Mouse (Mus musculus) neural tube, embryonic 15.5 days (tissue): ENCODE measurements around the gene Matn4. TPM values are rescaled to one million over a fixed set of nuclear protein-coding genes. Genes with fewer than 3 reads are reported as not detected.

Source experiments
- ATAC-seq: fragments of 200-750 bp; cut with Nextera tagmentation; 2 replicates; pipeline ENCODE4 v1.8.0; 2017; ENCODE audit warnings: mild to moderate bottlenecking, moderate TSS enrichment, moderate library complexity; ENCODE audit not compliant: low FRiP score
- H3K27ac ChIP-seq: fragments of 300-500 bp; sonication (generic); replicated peaks from 2 replicates; pipeline ENCODE4 v1.5.1; 2015; ENCODE audit warnings: mild to moderate bottlenecking, inconsistent platforms
- H3K27me3 ChIP-seq: fragments of 300-500 bp; sonication (generic); replicated peaks from 2 replicates; pipeline ENCODE4 v1.6.1; 2015; ENCODE audit warnings: inconsistent platforms
- H3K36me3 ChIP-seq: fragments of 300-500 bp; sonication (generic); 2 replicates; pipeline ENCODE4 v1.6.1; 2015; ENCODE audit warnings: inconsistent platforms
- H3K4me1 ChIP-seq: fragments of 300-500 bp; sonication (generic); 2 replicates; pipeline ENCODE4 v1.6.1; 2015; ENCODE audit warnings: inconsistent platforms
- H3K4me2 ChIP-seq: fragments of 300-500 bp; sonication (generic); 2 replicates; pipeline ENCODE4 v1.6.1; 2015; ENCODE audit warnings: inconsistent platforms, mild to moderate bottlenecking, moderate library complexity
- H3K4me3 ChIP-seq: fragments of 300-500 bp; sonication (generic); replicated peaks from 2 replicates; pipeline ENCODE4 v1.5.1; 2015; ENCODE audit warnings: mild to moderate bottlenecking, inconsistent platforms
- H3K9ac ChIP-seq: fragments of 300-500 bp; sonication (generic); replicated peaks from 2 replicates; pipeline ENCODE4 v1.6.1; 2015; ENCODE audit warnings: mild to moderate bottlenecking, inconsistent platforms
- H3K9me3 ChIP-seq: fragments of 300-500 bp; sonication (generic); replicated peaks from 2 replicates; pipeline ENCODE4 v1.6.1; 2016; ENCODE audit warnings: inconsistent platforms
- WGBS: fragments of 180-500 bp; shearing (Covaris S2); methylation state at CpG from one replicate; pipeline ENCODE4 v1.1.7; 2015; ENCODE audit warnings: mixed read lengths; 5-methylcytosine and 5-hydroxymethylcytosine counted together
- polyA plus RNA-seq: library from polyadenylated mRNA; unstranded; fragments of >200 nt; fragmentation: Nextera tagmentation; extraction: Ambion mirVana; gene quantifications from 2 replicates; pipeline ENCODE4 v1.2.1, GENCODE M21; 2015

Matn4 gene
- polyA plus RNA-seq, 1 experiment from 2014 or later = 8.5 TPM

GRCm38 (mm10) chr2:164434681-164435080, 29.7 kb upstream of the Matn4 start:
- Histone ChIP-seq H3K9me3 (no peaks in the 10 kb centered on the region), H3K4me2 (no peak overlapping the region), H3K4me3 (no peak overlapping the region), H3K27me3 (no peaks in the 10 kb centered on the region), H3K4me1 (peaks cover 2% of the 10 kb centered on the region; the same call in 1 of the 2 replicates), H3K36me3 (no peaks in the 10 kb centered on the region), H3K27ac (no peak overlapping the region), H3K9ac (no peak overlapping the region)
- ATAC-seq = no peak
- WGBS = 63% methylated on average over 3 of the region's 3 CpGs

- no peak overlapping the region for H3K4me3 ChIP-seq
- H3K4me2 ChIP-seq = no peak overlapping the region
- no peaks in the 10 kb centered on the region for H3K27me3 ChIP-seq
- H3K4me1 ChIP-seq = peaks cover 2% of the 10 kb centered on the region; the same call in 1 of the 2 replicates
- no peak overlapping the region for H3K9ac ChIP-seq
- H3K27ac ChIP-seq = no peak overlapping the region
- no peaks in the 10 kb centered on the region for H3K9me3 ChIP-seq
- ATAC-seq = no peak
- 91% methylated on average over 9 of the region's 9 CpGs for WGBS
- H3K36me3 ChIP-seq = no peaks in the 10 kb centered on the region
These were observed 28.4 kb upstream of the Matn4 start for GRCm38 (mm10) chr2:164433278-164433895.

- 43% methylated on average over 22 of the region's 22 CpGs for WGBS
- Histone ChIP-seq H3K36me3 (no peaks in the 10 kb centered on the region), H3K4me1 (peaks cover 2% of the 10 kb centered on the region; the same call in 1 of the 2 replicates), H3K27me3 (no peaks in the 10 kb centered on the region), H3K9me3 (no peaks in the 10 kb centered on the region), H3K4me2 (no peak overlapping the region), H3K27ac (no peak overlapping the region), H3K4me3 (no peak overlapping the region), H3K9ac (no peak overlapping the region)
- ATAC-seq = no peak
These were observed 27.7 kb upstream of the Matn4 start for GRCm38 (mm10) chr2:164432541-164433191.

- Histone ChIP-seq H3K9ac (no peak overlapping the region), H3K27ac (no peak overlapping the region), H3K27me3 (no peaks in the 10 kb centered on the region), H3K9me3 (no peaks in the 10 kb centered on the region), H3K36me3 (no peaks in the 10 kb centered on the region), H3K4me1 (peaks cover 2% of the 10 kb centered on the region; the same call in 1 of the 2 replicates), H3K4me3 (no peak overlapping the region), H3K4me2 (no peak overlapping the region)
- 72% methylated on average over 9 of the region's 9 CpGs for WGBS
- no peak for ATAC-seq
These were observed 26.9 kb upstream of the Matn4 start for GRCm38 (mm10) chr2:164431676-164432465.

- H3K4me3 ChIP-seq = no peak overlapping the region
- H3K36me3 ChIP-seq = no peaks in the 10 kb centered on the region
- no peaks in the 10 kb centered on the region for H3K9me3 ChIP-seq
- H3K4me1 ChIP-seq = peaks cover 2% of the 10 kb centered on the region; the same call in 1 of the 2 replicates
- H3K27me3 ChIP-seq = no peaks in the 10 kb centered on the region
- no peak overlapping the region for H3K4me2 ChIP-seq
- no peak overlapping the region for H3K27ac ChIP-seq
- ATAC-seq = no peak
- H3K9ac ChIP-seq = no peak overlapping the region
- WGBS = 18% methylated on average over 7 of the region's 7 CpGs
These were observed 25.7 kb upstream of the Matn4 start for GRCm38 (mm10) chr2:164430697-164431096.

- Histone ChIP-seq H3K9ac (no peak overlapping the region), H3K4me3 (no peak overlapping the region), H3K4me1 (peaks cover 2% of the 10 kb centered on the region; the same call in 1 of the 2 replicates), H3K9me3 (no peaks in the 10 kb centered on the region), H3K36me3 (no peaks in the 10 kb centered on the region), H3K4me2 (no peak overlapping the region), H3K27me3 (no peaks in the 10 kb centered on the region), H3K27ac (no peak overlapping the region)
- no peak for ATAC-seq
- WGBS = 43% methylated on average over 15 of the region's 15 CpGs
These were observed 25.1 kb upstream of the Matn4 start for GRCm38 (mm10) chr2:164429881-164430615.

GRCm38 (mm10) chr2:164428451-164428850, 23.5 kb upstream of the Matn4 start:
- H3K9me3 ChIP-seq = no peaks in the 10 kb centered on the region
- ATAC-seq = no peak
- no peaks in the 10 kb centered on the region for H3K27me3 ChIP-seq
- peaks cover 2% of the 10 kb centered on the region; the same call in 1 of the 2 replicates for H3K4me1 ChIP-seq
- no peak overlapping the region for H3K27ac ChIP-seq
- H3K4me3 ChIP-seq = no peak overlapping the region
- WGBS = 28% methylated on average over 5 of the region's 5 CpGs
- H3K9ac ChIP-seq = no peak overlapping the region
- no peaks in the 10 kb centered on the region for H3K36me3 ChIP-seq
- no peak overlapping the region for H3K4me2 ChIP-seq

GRCm38 (mm10) chr2:164426952-164427351, 22.0 kb upstream of the Matn4 start:
- 0 out of 2 replicates have a peak, but pooled peaks cover 2% of the 10 kb centered on the region for H3K4me1 ChIP-seq
- no peak overlapping the region for H3K4me3 ChIP-seq
- no peak overlapping the region for H3K4me2 ChIP-seq
- H3K27me3 ChIP-seq = no peaks in the 10 kb centered on the region
- no peak overlapping the region for H3K27ac ChIP-seq
- no peaks in the 10 kb centered on the region for H3K9me3 ChIP-seq
- ATAC-seq = no peak
- no peak overlapping the region for H3K9ac ChIP-seq
- H3K36me3 ChIP-seq = no peaks in the 10 kb centered on the region
- 91% methylated on average over 5 of the region's 5 CpGs for WGBS

GRCm38 (mm10) chr2:164426121-164426520, 21.2 kb upstream of the Matn4 start:
- ATAC-seq = no peak
- H3K27ac ChIP-seq = no peak overlapping the region
- no peak overlapping the region for H3K4me3 ChIP-seq
- no peak overlapping the region for H3K4me2 ChIP-seq
- H3K4me1 ChIP-seq = no peaks in the 10 kb centered on the region
- H3K36me3 ChIP-seq = no peaks in the 10 kb centered on the region
- no peak overlapping the region for H3K9ac ChIP-seq
- no peaks in the 10 kb centered on the region for H3K27me3 ChIP-seq
- WGBS = 28% methylated on average over 12 of the region's 12 CpGs
- H3K9me3 ChIP-seq = no peaks in the 10 kb centered on the region

- H3K4me3 ChIP-seq = no peak overlapping the region
- no peak overlapping the region for H3K9ac ChIP-seq
- no peaks in the 10 kb centered on the region for H3K27me3 ChIP-seq
- H3K4me2 ChIP-seq = no peak overlapping the region
- H3K9me3 ChIP-seq = no peaks in the 10 kb centered on the region
- no peak for ATAC-seq
- H3K36me3 ChIP-seq = no peaks in the 10 kb centered on the region
- no peaks in the 10 kb centered on the region for H3K4me1 ChIP-seq
- H3K27ac ChIP-seq = no peak overlapping the region
- 86% methylated on average over 5 of the region's 5 CpGs for WGBS
These were observed 20.4 kb upstream of the Matn4 start for GRCm38 (mm10) chr2:164425401-164425800.

- no peak overlapping the region for H3K4me2 ChIP-seq
- 86% methylated on average over 8 of the region's 8 CpGs for WGBS
- no peak overlapping the region for H3K9ac ChIP-seq
- H3K27ac ChIP-seq = no peak overlapping the region
- no peaks in the 10 kb centered on the region for H3K27me3 ChIP-seq
- H3K36me3 ChIP-seq = no peaks in the 10 kb centered on the region
- H3K9me3 ChIP-seq = no peaks in the 10 kb centered on the region
- no peak overlapping the region for H3K4me3 ChIP-seq
- no peak for ATAC-seq
- no peaks in the 10 kb centered on the region for H3K4me1 ChIP-seq
These were observed 19.4 kb upstream of the Matn4 start for GRCm38 (mm10) chr2:164424406-164424805.
